Mouse (Mus musculus) gastrocnemius, postnatal 25 days (tissue): ENCODE results near the gene Ptprm. TPM values are rescaled to one million over a fixed set of nuclear protein-coding genes. Genes with fewer than 3 reads are reported as not detected.

Source experiments
- DNase-seq: peaks from one replicate; pipeline ENCODE4 v3.0.0; 2022
- total RNA-seq, 2 experiments: library from RNA; stranded (reverse); gene quantifications; 1 replicate in 1 of 2; 2 replicates in 1 of 2; pipeline ENCODE4 v1.2.3; 2021

Gene Ptprm
- total RNA-seq, 2 experiments from 2014 or later = 22.4 to 28.0 TPM

DNA sequence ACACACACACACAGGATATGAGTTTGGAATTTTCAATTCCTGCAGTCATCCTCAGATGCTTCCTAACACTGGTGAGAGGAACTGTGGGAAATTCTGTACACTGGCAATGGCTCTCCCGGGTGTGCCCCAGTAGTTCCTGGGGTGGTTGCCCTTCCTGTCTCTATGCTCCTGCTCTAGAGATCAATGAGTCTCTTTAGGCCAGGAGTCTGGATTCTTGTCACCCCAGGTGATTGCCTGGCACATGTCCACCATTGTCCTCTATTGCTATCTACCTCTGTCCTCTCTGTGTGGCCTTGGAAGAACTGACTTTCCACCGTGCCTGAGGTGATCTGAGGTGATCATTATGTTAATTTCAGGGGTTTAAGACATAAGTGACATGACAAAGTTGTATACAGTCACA, 10.8 kb downstream of the Ptprm start:
- no peak for DNase-seq

DNA sequence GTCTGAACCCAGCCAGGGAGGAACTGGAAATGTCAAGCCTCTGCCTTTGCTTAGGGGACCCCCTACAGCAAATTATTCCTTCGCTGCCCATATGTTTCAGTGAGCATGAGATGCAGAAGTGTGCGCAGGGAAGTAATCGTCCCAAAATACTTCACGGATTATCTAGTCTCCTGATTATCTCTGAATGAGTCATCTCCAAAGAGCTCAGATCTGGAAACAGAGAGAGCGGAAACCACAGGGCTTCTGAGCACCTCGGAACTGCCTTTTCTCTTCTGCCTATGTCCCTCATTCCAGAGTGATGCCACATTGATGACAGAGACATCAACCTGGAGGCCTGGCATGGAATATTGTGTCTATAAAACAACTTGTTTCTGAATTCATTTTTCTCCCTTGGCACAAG, 11.3 kb downstream of the Ptprm start:
- DNase-seq = no peak

DNA sequence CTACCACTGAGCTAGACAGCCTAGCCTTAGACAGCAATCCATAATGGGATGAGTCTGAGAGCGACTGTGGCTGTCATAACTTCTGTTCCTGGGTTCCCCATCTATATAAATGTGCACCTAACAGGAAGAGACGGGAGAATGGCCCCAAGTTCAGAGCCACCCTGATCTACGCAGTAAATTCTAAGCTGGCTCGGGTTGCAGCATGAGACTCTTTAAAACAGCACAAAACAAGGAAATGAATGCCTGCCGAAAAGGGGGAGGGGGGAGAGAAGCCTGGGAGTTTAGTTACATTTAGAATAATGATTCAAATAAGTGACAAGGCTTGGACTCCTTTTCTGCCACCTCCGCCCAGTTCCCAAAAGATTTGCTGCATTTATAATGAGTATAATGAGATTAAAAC, 13.9 kb downstream of the Ptprm start:
- DNase-seq = no peak

GRCm38 (mm10) chr17:67339569-67339968, 14.7 kb downstream of the Ptprm start:
- DNase-seq = no peak

DNA sequence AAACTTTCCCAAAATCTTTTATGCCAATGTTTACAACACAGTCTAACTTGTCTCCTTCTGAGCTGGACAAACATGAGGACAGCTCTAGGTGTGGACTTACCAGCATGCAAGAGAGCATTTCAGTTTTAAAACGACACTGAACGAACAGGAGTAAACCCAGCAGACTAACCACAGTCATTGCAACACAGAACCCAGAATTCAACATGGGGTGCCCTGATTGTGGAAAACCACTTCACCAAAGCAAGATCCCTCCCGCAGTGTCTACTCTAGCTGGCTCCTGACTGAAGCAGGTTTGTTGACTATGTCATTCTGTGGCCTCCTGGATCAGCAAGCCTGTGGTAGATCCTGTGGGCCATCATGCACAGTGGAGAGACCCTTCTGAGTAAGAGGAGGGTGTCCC, 19.9 kb downstream of the Ptprm start:
- DNase-seq = no peak

DNA sequence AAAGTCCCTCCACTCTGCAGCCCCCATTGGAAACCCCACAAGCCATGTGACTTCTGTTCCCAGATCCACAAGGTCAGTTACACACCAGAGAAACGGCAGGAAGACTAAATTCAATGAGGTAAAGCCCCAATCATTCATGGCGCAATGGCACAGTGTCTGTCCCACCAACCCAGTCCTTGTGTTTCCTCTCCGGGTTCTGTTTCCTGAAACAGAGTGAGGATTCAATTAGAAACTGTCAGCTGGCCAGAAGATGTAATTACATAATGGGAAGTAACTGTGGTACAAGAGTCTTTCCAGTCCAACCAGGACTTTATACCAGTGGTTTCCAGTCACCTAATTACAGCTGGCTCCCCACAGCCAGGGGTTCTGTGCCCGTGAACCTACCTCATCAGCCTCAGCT, 24.8 kb downstream of the Ptprm start:
- DNase-seq = no peak

- DNase-seq = no peak
Measured at GRCm38 (mm10) chr17:67324499-67324832, 29.8 kb downstream of the Ptprm start.

DNA sequence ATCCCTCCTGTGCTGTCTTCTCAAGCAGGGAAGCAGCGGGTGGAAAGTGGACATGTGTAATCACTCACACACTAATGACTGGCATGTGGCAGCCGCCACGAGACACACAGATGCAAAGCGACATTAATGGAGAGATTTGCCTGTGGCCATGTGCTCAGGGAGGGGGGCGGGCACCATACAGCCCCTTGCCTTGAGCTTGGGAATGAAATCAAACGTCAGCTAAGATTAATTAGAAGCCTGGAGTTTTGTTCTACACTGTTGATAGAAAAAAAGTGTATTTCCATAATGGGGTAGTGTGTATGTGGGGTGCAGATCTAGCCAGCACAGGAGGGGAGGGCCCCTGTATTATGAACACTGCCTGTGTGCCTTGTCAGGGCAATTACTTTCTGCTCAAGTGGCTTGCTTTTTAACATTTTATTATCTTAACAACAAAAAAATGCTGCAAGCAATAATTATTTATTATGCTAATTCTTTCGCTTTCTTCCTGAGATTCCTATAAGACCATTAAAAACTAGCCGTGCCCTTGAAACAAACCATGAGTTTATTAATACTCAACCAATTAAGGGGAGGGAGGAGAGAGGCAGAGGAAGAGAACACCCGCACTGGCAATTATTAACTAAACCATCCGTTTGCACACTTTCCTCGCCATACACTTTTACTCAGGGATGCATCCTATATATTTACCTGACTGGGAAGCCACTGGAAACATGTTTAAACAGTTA, 30.3 kb downstream of the Ptprm start:
- no peak for DNase-seq

- DNase-seq = no peak
Measured at GRCm38 (mm10) chr17:67314491-67315205, 39.6 kb downstream of the Ptprm start.

- no peak for DNase-seq
Measured at GRCm38 (mm10) chr17:67308421-67308820, 45.8 kb downstream of the Ptprm start.

DNA sequence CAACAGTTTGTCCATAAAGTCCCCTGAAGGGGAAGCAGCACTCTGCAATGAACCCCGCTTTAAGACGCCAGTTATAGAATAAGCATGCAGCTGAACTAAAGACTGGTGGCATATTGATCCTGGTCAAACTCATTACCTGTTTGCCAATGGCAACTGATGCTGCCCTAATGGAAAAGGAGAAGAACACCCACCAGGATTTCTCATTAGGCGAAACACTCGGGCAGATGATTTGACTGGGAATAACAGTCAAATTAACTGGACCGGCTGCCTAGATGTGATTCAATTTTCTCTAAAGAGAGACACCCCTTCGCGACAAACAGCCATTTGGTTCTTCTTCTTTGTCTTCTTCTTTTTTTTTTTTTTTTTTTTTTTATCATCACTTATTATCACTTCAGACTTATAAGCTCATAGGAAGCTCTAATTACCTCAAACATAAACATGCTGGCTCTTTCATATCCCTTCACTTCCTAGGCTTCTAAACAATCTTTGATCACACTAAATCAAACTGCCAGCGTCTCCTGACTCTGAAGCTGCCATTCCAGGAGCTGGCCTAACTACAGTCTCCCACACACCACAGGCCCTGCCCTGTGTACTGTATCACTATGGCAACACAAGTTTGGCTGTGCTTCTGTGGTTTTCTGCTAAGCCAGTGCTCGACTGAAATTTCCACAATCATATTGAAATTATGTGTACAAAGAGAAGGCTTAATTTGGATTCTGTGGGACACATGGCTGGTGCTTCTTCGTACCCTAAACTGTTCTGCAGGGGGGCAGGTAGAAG, 48.0 kb downstream of the Ptprm start:
- no peak for DNase-seq

- DNase-seq = peak; percentile 19
Measured at GRCm38 (mm10) chr17:67304831-67305230, 49.4 kb downstream of the Ptprm start.

GRCm38 (mm10) chr17:67303326-67304099, 50.7 kb downstream of the Ptprm start:
- DNase-seq = no peak

GRCm38 (mm10) chr17:67302569-67302968, 51.7 kb downstream of the Ptprm start:
- no peak for DNase-seq

DNA sequence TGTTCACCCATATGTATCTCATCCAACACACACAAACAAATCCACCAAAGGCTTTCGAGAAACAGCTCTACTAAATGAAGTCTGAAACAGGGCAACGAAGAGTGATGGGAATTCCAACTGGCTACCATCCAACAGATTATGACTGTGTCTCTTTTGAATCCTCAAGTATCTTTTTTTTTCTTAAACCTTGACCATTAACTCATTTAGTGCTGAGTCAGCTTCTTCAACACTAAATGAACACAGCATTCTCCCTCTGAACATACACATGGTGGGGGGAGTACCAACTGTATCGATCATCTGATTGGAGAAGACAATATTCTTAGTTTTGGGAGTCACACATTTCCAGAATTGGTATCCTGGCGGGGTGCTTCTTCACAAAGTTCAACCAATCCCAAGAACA, 52.2 kb downstream of the Ptprm start:
- DNase-seq = no peak

- no peak for DNase-seq
Measured at GRCm38 (mm10) chr17:67301367-67301766, 52.9 kb downstream of the Ptprm start.

GRCm38 (mm10) chr17:67298269-67298798, 55.9 kb downstream of the Ptprm start:
- DNase-seq = no peak

DNA sequence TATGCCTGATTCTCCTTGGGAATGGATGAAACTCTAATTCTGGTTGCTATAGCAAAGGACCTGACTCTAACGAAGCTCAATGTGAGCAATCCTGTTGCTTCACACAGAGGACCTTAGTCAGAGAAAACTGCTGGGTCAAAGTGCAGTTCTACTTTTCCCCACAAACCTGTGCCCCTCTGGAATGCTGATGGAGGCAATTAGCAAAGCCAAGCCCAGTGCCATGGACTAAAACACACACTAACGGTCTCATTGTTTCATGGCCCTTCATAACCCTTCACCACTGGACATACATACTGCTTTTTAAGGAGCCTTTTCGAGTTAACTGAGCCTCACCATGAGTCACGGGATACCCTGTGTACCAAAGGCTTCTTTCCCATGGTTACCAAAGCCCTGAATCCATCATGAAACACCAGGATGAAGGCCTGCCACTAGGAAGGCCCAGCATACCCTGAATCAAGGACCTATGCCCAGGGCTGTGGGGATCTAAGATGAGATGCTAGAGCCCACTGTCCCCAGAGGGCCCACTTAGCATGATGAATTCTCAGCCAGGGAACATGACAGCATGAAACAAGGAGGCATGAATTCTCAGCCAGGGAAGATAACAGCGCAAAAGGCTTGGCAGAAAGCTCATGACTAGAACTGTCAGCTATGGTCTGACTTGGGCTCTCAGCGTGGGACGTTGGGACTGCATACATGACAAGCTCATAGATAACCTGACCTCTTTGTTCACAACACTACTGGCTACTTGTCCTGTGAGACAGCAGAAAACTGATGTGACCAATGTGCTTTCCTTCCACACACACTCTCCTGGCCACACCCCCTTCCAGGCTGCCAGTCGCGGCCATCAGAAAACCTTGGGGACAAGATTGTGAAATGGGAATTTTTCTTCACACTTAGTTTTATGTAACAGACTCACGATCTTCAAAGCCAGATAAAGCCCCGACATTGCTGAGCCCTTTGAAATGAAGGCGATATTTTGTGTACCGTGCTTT, 57.4 kb downstream of the Ptprm start:
- no peak for DNase-seq

DNA sequence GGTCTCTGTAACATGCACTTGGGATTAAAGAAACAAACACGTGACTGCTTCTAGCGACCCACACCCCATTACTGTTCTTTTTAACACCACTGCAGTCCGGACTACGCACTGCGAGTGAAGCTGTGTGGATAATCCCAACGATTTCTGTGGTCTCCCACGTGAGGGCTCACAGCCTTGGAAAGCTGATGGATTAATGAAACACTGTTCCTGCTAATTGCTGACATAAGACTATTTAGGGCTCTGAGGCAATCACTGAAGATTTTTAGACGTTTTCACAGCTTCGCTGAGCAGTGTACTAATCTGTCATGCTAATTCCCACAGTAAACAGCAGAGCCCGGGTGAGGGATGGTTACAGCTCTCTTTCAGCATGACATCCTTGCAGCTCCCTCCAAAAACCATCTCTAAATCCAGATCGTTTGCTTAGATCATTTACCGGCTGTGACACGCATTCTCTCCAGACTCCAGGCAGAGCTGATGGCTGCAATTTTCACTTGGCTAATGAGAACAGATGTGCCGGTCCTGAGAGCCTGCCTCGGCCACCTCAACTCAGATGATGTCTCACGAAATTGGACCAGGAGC, 63.5 kb downstream of the Ptprm start:
- no peak for DNase-seq

- no peak for DNase-seq
Measured at GRCm38 (mm10) chr17:67287501-67287900, 66.8 kb downstream of the Ptprm start.
